Mouse (Mus musculus): ENCODE measurements around the gene Zbtb42. TPM values are rescaled to one million over a fixed set of nuclear protein-coding genes. Genes with fewer than 3 reads are reported as not detected.

Zbtb42 gene
- polyA plus RNA-seq, 1 experiment from 2014 or later: 1.4 TPM

- Histone ChIP-seq H3K27me3 (ENCODE audit: low read depth, poor library complexity, severe bottlenecking) (peaks cover 20% of the 10 kb centered on the region), H3K4me1 (no peaks in the 10 kb centered on the region; the same call in 1 of the 2 replicates), H3K9me3 (replicated peaks) (no peaks in the 10 kb centered on the region), H3K4me3 (no peak overlapping the region), H3K36me3 (no peaks in the 10 kb centered on the region), H3K27ac (no peak overlapping the region)
- 78% methylated on average over 3 of the region's 3 CpGs for WGBS
- DNase-seq (ENCODE audit: low spot score): no peak
Measured at GRCm38 (mm10) chr12:112713984-112714383, 35.4 kb downstream of the Zbtb42 start.

DNA sequence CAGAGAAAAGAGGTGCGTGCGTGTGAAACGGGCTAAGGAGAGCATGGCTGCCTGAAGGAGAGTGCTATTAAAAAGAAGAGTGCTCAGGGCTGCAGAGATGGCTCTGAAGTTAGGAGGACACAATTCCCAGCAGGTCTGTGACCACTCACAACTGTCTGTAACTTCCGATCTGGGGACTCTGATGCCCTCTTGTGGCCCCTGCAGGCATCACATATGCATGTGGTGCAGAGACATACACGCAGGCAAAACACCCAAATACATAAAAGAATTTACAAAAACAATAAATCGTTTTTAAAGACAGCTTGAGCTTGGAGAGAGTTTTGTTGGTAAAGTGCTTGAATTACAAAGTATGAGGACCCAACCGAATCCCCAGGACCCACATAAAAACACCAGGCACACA, 38.5 kb downstream of the Zbtb42 start:
- Histone ChIP-seq H3K4me1 (peaks cover 14% of the 10 kb centered on the region), H3K36me3 (no peaks in the 10 kb centered on the region), H3K9me3 (replicated peaks) (no peaks in the 10 kb centered on the region), H3K27ac (no peak overlapping the region), H3K4me3 (no peak overlapping the region), H3K27me3 (ENCODE audit: low read depth, poor library complexity, severe bottlenecking) (peaks cover 40% of the 10 kb centered on the region)
- 33% methylated on average over 7 of the region's 7 CpGs for WGBS
- DNase-seq (ENCODE audit: low spot score): peak; percentile 68

- Histone ChIP-seq H3K9me3 (replicated peaks) (no peaks in the 10 kb centered on the region), H3K27me3 (ENCODE audit: low read depth, poor library complexity, severe bottlenecking) (peaks cover 58% of the 10 kb centered on the region), H3K4me1 (peaks cover 28% of the 10 kb centered on the region), H3K36me3 (no peaks in the 10 kb centered on the region), H3K27ac (no peak overlapping the region), H3K4me3 (no peak overlapping the region)
- DNase-seq (ENCODE audit: low spot score): no peak
- WGBS: 35% methylated on average over 5 of the region's 5 CpGs
Measured at GRCm38 (mm10) chr12:112718995-112719394, 40.4 kb downstream of the Zbtb42 start.

- Histone ChIP-seq H3K4me3 (peak within 1 kb of the TSS; percentile 88), H3K27me3 (ENCODE audit: low read depth, poor library complexity, severe bottlenecking) (peaks cover 61% of the 10 kb centered on the region), H3K9me3 (replicated peaks) (no peaks in the 10 kb centered on the region), H3K27ac (peak within 1 kb of the TSS; percentile 56; the same call in 1 of the 2 replicates), H3K36me3 (0 out of 2 replicates have a peak, but pooled peaks cover 3% of the 10 kb centered on the region), H3K4me1 (peaks cover 28% of the 10 kb centered on the region)
- 74% methylated on average over 6 of the region's 6 CpGs for WGBS
- no peak for DNase-seq (ENCODE audit: low spot score)
Measured at GRCm38 (mm10) chr12:112720216-112720615, 41.6 kb downstream of the Zbtb42 start, which contains the start of gene Cep170b. Cep170b (plus strand) TSS chr12:112720455.

DNA sequence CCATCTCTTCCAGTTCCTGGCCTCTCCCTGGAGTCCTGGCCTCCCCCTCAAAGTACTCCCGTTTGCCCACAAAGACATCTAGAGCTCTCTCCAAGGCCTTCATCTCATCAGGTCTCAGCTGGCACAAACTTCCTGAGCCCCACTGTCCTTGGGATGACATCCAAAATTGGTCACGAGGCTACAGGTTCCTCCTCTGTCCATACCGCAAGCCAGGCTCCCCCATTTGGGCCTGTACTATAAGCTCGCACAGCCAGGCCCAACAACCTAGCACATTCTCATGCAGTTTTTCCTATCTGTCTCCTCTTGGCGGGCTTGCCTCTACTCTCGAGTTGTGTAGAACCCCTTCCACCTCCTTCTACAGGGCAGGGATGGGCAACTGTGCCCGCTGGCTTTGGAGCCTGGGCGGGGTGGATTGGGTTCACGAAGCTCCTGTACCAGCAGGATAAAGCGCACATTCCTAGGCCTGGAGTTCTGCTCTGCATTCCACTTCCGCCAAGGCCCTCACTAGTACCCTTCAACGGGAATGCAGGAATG, 42.3 kb downstream of the Zbtb42 start:
- H3K9me3 ChIP-seq (replicated peaks): no peaks in the 10 kb centered on the region
- H3K27ac ChIP-seq: peak overlapping the region; percentile 56; the same call in 1 of the 2 replicates
- 34% methylated on average over 12 of the region's 12 CpGs for WGBS
- 0 out of 2 replicates have a peak, but pooled peaks cover 3% of the 10 kb centered on the region for H3K36me3 ChIP-seq
- H3K4me1 ChIP-seq: peaks cover 28% of the 10 kb centered on the region
- peak overlapping the region; percentile 88 for H3K4me3 ChIP-seq
- DNase-seq (ENCODE audit: low spot score): no peak
- peaks cover 64% of the 10 kb centered on the region for H3K27me3 ChIP-seq (ENCODE audit: low read depth, poor library complexity, severe bottlenecking)

- peak; percentile 84 for DNase-seq (ENCODE audit: low spot score)
- H3K27ac ChIP-seq: peak overlapping the region; percentile 86
- peaks cover 28% of the 10 kb centered on the region for H3K4me1 ChIP-seq
- 4% methylated on average over 69 of the region's 69 CpGs for WGBS
- no peaks in the 10 kb centered on the region for H3K9me3 ChIP-seq (replicated peaks)
- 0 out of 2 replicates have a peak, but pooled peaks cover 3% of the 10 kb centered on the region for H3K36me3 ChIP-seq
- H3K27me3 ChIP-seq (ENCODE audit: low read depth, poor library complexity, severe bottlenecking): peaks cover 64% of the 10 kb centered on the region
- peak overlapping the region; percentile 88 for H3K4me3 ChIP-seq
Measured at GRCm38 (mm10) chr12:112721424-112722239, 43.0 kb downstream of the Zbtb42 start.

- 0 out of 2 replicates have a peak, but pooled peaks cover 3% of the 10 kb centered on the region for H3K36me3 ChIP-seq
- no peaks in the 10 kb centered on the region for H3K9me3 ChIP-seq (replicated peaks)
- under 1% methylated on average over 75 of the region's 75 CpGs for WGBS
- H3K4me1 ChIP-seq: peaks cover 28% of the 10 kb centered on the region
- peak overlapping the region; percentile 88 for H3K4me3 ChIP-seq
- peaks cover 64% of the 10 kb centered on the region for H3K27me3 ChIP-seq (ENCODE audit: low read depth, poor library complexity, severe bottlenecking)
- peak; percentile 65 for DNase-seq (ENCODE audit: low spot score)
- peak overlapping the region; percentile 86 for H3K27ac ChIP-seq
Measured at GRCm38 (mm10) chr12:112722240-112723027, 43.8 kb downstream of the Zbtb42 start.

- Histone ChIP-seq H3K27ac (peak overlapping the region; percentile 86; the same call in 1 of the 2 replicates), H3K36me3 (0 out of 2 replicates have a peak, but pooled peaks cover 3% of the 10 kb centered on the region), H3K27me3 (ENCODE audit: low read depth, poor library complexity, severe bottlenecking) (peaks cover 59% of the 10 kb centered on the region), H3K4me3 (peak overlapping the region; percentile 88), H3K4me1 (peaks cover 28% of the 10 kb centered on the region), H3K9me3 (replicated peaks) (no peaks in the 10 kb centered on the region)
- DNase-seq (ENCODE audit: low spot score): no peak
- WGBS: 6% methylated on average over 5 of the region's 5 CpGs
Measured at GRCm38 (mm10) chr12:112723028-112723330, 44.4 kb downstream of the Zbtb42 start.

DNA sequence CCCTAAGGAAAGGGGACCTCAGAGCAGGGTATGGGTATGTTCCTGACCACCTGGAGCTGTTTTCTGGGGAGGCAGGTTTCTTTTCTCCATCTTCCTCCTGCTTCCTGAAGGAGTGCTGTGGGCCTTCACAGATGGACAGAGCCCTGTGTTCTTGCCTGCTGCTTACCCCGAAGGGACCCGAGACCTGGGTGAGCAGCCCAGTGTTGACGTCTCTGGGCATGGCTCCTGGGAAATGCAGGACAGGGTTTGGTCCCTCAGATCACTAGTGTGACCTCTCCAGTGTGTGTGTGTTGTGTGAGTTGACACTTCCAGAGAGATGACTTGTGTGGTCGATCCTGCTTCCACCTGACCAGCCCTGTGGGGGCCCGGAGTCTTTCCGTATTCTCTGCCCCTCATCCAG, 44.8 kb downstream of the Zbtb42 start:
- 85% methylated on average over 6 of the region's 6 CpGs for WGBS
- DNase-seq (ENCODE audit: low spot score): no peak
- no peaks in the 10 kb centered on the region for H3K9me3 ChIP-seq (replicated peaks)
- peak overlapping the region; percentile 88; the same call in 1 of the 2 replicates for H3K4me3 ChIP-seq
- no peak overlapping the region for H3K27ac ChIP-seq
- peaks cover 59% of the 10 kb centered on the region for H3K27me3 ChIP-seq (ENCODE audit: low read depth, poor library complexity, severe bottlenecking)
- peaks cover 28% of the 10 kb centered on the region for H3K4me1 ChIP-seq
- 0 out of 2 replicates have a peak, but pooled peaks cover 3% of the 10 kb centered on the region for H3K36me3 ChIP-seq

DNA sequence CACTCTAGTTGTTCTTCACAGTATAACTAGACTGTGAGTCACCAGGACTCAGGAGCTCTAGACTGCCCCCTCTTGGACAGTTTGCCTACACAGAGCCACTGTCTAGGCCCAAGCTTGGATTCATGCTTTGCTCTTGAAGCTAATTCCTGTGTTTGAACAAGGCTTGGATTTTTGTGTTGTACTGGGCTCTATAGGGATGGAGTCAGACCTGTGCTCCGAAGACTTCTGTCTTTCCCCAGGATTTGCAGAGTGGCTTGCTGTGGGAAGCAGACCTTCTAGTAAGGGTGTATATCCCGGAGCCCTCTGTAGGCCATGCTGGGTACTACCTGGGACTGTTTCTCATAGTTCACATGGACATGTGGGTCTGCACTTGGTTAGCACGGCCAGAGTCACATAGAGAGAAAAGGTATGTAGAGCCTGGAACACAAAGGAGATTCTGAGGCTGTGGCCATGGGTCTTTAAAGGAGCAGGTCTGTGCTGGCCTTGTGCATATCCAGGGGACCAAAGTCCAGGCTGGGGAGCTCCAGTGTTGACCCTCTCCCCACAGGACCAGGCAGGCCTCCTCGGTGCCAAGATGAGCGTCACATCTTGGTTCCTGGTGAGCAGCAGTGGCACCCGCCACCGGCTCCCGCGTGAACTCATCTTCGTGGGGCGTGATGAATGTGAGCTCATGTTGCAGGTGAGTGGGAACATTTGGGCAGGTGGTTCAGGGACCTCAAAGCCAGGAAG, 45.6 kb downstream of the Zbtb42 start:
- Histone ChIP-seq H3K4me3 (no peak overlapping the region), H3K27me3 (ENCODE audit: low read depth, poor library complexity, severe bottlenecking) (peaks cover 53% of the 10 kb centered on the region), H3K27ac (0 out of 2 replicates have a peak overlapping the region, but pooled peaks have one; percentile 25), H3K4me1 (peaks cover 28% of the 10 kb centered on the region), H3K36me3 (0 out of 2 replicates have a peak, but pooled peaks cover 3% of the 10 kb centered on the region), H3K9me3 (replicated peaks) (no peaks in the 10 kb centered on the region)
- 75% methylated on average over 11 of the region's 11 CpGs for WGBS
- peak; percentile 80 for DNase-seq (ENCODE audit: low spot score)

- DNase-seq (ENCODE audit: low spot score): no peak
- 86% methylated on average over 8 of the region's 8 CpGs for WGBS
- Histone ChIP-seq H3K27me3 (ENCODE audit: low read depth, poor library complexity, severe bottlenecking) (peaks cover 17% of the 10 kb centered on the region), H3K36me3 (peaks cover 9% of the 10 kb centered on the region), H3K4me3 (no peak overlapping the region), H3K27ac (no peak overlapping the region), H3K4me1 (peaks cover 7% of the 10 kb centered on the region), H3K9me3 (replicated peaks) (no peaks in the 10 kb centered on the region)
Measured at GRCm38 (mm10) chr12:112727801-112728200, 49.2 kb downstream of the Zbtb42 start.

DNA sequence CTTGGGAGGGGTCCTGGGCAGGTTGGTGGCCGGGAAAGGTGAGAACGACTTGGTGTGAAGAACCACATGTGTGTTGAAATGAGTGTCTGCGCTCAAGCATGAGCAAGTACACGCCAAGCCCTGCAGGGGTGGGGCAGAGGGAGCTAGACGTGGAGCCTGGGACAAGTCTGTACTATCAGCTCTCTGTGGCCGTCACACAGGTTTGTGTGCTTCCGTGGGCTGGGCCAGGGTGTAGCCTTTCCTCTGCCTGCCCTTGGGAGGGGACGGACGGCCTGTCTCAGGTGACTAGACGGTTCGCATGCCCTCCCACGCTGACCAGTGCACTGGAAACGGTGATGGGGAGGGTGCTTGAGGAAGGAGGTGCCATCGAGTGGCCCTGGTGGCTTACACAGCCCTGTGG, 52.2 kb downstream of the Zbtb42 start:
- Histone ChIP-seq H3K4me1 (no peaks in the 10 kb centered on the region; the same call in 1 of the 2 replicates), H3K27ac (no peak overlapping the region), H3K36me3 (peaks cover 25% of the 10 kb centered on the region), H3K27me3 (ENCODE audit: low read depth, poor library complexity, severe bottlenecking) (no peaks in the 10 kb centered on the region), H3K4me3 (no peak overlapping the region), H3K9me3 (replicated peaks) (no peaks in the 10 kb centered on the region)
- WGBS: 89% methylated on average over 14 of the region's 14 CpGs
- DNase-seq (ENCODE audit: low spot score): no peak

Data from limb, embryonic 10.5 days (tissue).